Mouse (Mus musculus) embryonic fibroblast, embryonic 13.5 days (primary cell): ENCODE data around the gene Kcne1l.

Experiments used
- CTCF ChIP-seq: IDR thresholded peaks from 2 replicates; pipeline ENCODE4 v1.5.1; 2011; ENCODE audit warnings: mild to moderate bottlenecking, control low read depth, low read length, moderate library complexity, borderline replicate concordance; ENCODE audit not compliant: insufficient read depth
- POLR2A ChIP-seq: IDR thresholded peaks from 2 replicates; pipeline ENCODE4 v1.6.1; 2011; ENCODE audit warnings: low read depth, mild to moderate bottlenecking, control low read depth, low read length, moderate library complexity

DNA sequence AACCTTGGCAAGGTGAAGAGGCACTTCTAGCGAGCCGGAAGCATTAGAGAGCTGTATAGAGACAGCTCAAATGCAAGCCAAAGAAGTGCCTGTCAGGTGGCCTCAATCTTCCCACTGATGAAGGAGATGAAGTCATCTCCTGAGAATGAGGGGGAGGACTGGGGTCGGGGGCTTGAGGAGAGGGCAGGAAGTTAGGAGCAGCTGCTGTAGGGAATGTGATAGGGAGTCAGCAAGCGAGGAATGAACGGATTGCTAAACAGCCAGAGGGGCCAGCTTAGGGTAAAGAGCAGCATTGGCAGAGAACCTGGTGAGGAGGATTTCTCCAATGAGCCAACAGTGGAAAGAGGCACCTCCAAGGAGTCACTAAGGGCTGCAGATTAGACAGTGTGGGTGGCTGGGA lies 20.2 kb downstream of the Kcne1l start:
- no peak for TF ChIP-seq CTCF
- no peak for TF ChIP-seq POLR2A
